Mouse (Mus musculus) gastrocnemius, postnatal 10 days (tissue): ENCODE results near the gene Olfr1495. TPM values are rescaled to one million over a fixed set of nuclear protein-coding genes. Genes with fewer than 3 reads are reported as not detected.
"Not testable (repeated sequence)": the region's sequence is repeated elsewhere in the genome, so short reads cannot be mapped to it uniquely, and the experiment has no call there.

Source experiments
- DNase-seq: peaks from one replicate; pipeline ENCODE4 v3.0.0; 2021; ENCODE audit warnings: mixed read lengths
- long read RNA-seq, 2 experiments: library from polyadenylated mRNA; stranded (forward); transcript quantifications; one replicate each; pipeline ENCODE4 v2.0.0; 2021
- total RNA-seq, 2 experiments: library from RNA; stranded (reverse); gene quantifications; 2 replicates each; pipeline ENCODE4 v1.2.3; 2021

Olfr1495 gene
- not detected for total RNA-seq
- long read RNA-seq, experiment 1 = 0 reads
- long read RNA-seq, experiment 2 = 0 reads

GRCm38 (mm10) chr19:13764306-13764705 is at the start of gene Olfr1495:
TSS of gene Olfr1495 (plus strand) at chr19:13764606.
- DNase-seq = no peak

DNA sequence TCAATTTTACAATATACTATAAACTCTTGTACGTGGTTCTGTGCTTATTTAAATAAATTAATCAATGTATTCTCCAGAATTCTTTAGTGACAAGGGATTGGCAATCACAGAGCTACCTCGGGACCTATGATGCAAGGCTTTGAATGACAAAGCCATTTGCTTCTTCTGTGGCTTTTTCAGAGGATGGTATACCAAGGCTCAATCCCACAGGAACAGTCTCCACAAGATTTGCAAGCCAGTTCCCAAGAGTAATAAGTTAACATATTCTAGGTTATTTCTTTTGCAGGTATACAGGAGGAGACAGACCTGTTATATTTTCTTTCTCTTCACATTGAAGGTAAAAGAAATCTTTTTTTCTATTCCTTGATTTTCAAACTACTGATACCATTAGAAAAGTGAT is 41.4 kb upstream of the Olfr1495 start, which contains the start of gene Olfr1493-ps1:
Gene Olfr1493-ps1 (plus strand): TSS at position 301 of the 400 bp plus-strand sequence.
- no peak for DNase-seq

- DNase-seq = no peak
Measured at GRCm38 (mm10) chr19:13739428-13739827, 25.0 kb upstream of the Olfr1495 start, which contains the start of gene Olfr1494. TSS of gene Olfr1494 (plus strand) at chr19:13739728.

DNA sequence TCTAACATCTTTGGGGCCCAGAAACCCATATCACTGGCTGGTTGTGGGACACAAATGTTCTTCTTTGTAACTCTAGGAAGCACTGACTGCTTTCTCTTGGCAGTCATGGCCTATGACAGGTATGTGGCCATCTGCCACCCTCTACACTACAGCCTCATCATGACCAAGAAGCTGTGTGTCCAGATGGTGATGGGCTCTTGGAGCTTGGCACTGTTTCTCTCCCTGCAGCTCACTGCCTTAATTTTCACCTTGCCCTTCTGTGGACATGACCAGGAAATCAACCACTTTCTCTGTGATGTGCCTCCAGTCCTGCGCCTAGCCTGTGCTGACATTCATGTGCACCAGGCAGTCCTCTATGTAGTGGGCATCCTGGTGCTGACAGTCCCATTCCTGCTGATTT is 15.0 kb upstream of the Olfr1495 start:
- no peak for DNase-seq

- DNase-seq = no peak
Measured at GRCm38 (mm10) chr19:13768565-13769276, 4.3 kb downstream of the Olfr1495 start.

GRCm38 (mm10) chr19:13777578-13777977 is 13.2 kb downstream of the Olfr1495 start, which contains the start of gene Olfr1496:
TSS of gene Olfr1496 (plus strand) at chr19:13777878.
- DNase-seq = no peak

GRCm38 (mm10) chr19:13798102-13798501 is 33.7 kb downstream of the Olfr1495 start, which contains the start of gene Olfr1497:
TSS of gene Olfr1497 (minus strand) at chr19:13798202.
- DNase-seq = no peak

GRCm38 (mm10) chr19:13805486-13805885 is 41.1 kb downstream of the Olfr1495 start:
- not testable (repeated sequence) for DNase-seq

GRCm38 (mm10) chr19:13812823-13813222 is 48.4 kb downstream of the Olfr1495 start:
- DNase-seq = no peak

DNA sequence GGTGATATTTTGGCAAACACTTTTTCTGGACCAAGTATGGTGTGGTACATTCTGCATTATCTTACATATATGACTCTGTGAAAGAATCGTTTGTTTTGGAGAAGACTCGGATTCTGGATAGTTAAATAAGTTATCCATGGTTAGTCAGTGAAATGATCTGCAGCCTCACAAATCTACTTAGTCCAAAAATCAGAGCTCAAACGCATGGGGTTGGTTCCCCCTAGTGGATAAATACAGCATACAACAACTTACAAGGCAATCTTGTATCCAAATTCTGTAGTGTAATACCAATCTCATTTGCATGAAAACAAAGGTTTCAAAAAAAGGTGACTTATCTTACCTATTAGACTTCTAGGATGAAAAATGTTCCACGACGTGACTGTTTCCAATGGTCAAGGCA is 54.4 kb downstream of the Olfr1495 start:
- no peak for DNase-seq

DNA sequence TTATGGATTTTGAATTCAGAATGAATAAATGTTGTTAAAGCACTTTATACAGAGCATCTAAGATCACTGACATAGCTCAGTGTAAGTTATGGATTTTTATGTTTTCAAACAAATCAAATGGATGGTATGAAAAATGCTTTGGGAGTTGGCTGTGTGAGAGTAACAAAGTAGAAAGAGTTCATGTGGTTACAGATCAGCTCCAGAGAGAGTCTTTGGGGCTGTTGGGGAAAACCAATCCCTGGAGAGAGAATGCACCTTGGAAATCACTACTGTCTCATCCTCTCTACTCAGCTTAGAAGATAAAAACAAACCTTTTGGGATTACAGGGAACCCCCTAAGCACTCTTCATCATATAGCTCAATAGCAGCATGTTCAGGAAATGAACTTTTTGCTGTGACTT is 54.9 kb downstream of the Olfr1495 start, which contains the start of gene Olfr1499:
Gene Olfr1499 (minus strand): TSS at position 101 of the 400 bp plus-strand sequence.
- DNase-seq = no peak

Other genes starting within 250 kb of the Olfr1495 start
- not detected for gene Olfr1480, start 236.7 kb upstream of the Olfr1495 start, total RNA-seq
- not detected for gene Olfr1484, start 181.1 kb upstream of the Olfr1495 start, total RNA-seq
- gene Olfr1487, start 147.2 kb upstream of the Olfr1495 start, total RNA-seq = not detected
- gene Olfr1489, start 133.0 kb upstream of the Olfr1495 start, total RNA-seq = not detected
- not detected for gene Olfr1490, start 113.5 kb upstream of the Olfr1495 start, total RNA-seq
- not detected for gene Olfr1491, start 67.3 kb upstream of the Olfr1495 start, total RNA-seq
- gene Olfr1493-ps1, start 41.3 kb upstream of the Olfr1495 start, total RNA-seq = not detected
- not detected for gene Olfr1494, start 24.9 kb upstream of the Olfr1495 start, total RNA-seq
- not detected for gene Olfr1496, start 13.3 kb downstream of the Olfr1495 start, total RNA-seq
- not detected for gene Olfr1497, start 33.6 kb downstream of the Olfr1495 start, total RNA-seq
- gene Olfr1499, start 54.8 kb downstream of the Olfr1495 start, total RNA-seq = not detected
- not detected for gene Olfr1500, start 65.9 kb downstream of the Olfr1495 start, total RNA-seq
- gene Olfr1501, start 86.1 kb downstream of the Olfr1495 start, total RNA-seq = not detected
- gene Olfr1502, start 97.2 kb downstream of the Olfr1495 start, total RNA-seq = not detected
- gene Olfr1504, start 133.3 kb downstream of the Olfr1495 start, total RNA-seq = not detected
- gene Olfr1505, start 148.9 kb downstream of the Olfr1495 start, total RNA-seq = not detected